In the genomic region with DNA sequence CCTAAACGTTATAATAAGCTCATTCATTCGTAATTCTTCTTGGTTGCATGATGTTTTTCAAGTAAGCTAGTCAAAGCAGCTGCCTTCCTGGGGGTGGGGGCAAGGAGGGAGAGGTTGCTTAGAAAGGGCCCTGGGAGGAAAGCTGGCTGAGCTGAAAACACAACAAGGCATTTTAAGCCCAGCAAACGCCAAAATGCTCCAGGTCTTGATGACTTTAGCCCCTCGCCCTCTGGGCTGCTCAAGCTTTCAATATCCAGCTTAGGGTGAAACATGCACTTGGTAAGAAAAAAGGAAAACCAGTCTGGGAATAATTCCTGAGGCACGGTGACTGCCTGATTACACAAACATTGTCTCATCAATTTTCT, we compare ENCODE assay signal across 7 mouse cellular contexts. TPM values are rescaled to one million over a fixed set of nuclear protein-coding genes. Genes with fewer than 3 reads are reported as not detected.
DNase-seq lines count a peak whose midpoint lies in the region; ATAC-seq and TF ChIP-seq lines count a peak whose summit lies in the region.

No protein-coding gene starts in this region.

- H3K27me3 ChIP-seq in forebrain, embryonic 11.5 days (ENCODE audit: control insufficient read depth, insufficient read depth, low read length) = peaks cover 3% of the 10 kb centered on the region; the same call in 1 of the 2 replicates
- H3K27me3 ChIP-seq in intestine, postnatal 0 days (replicated peaks; ENCODE audit: control insufficient read depth, insufficient read depth, low read length) = peaks cover 17% of the 10 kb centered on the region; the same call in 1 of the 2 replicates
- 0 out of 2 replicates have a peak, but pooled peaks cover 5% of the 10 kb centered on the region for H3K27me3 ChIP-seq in neural tube, embryonic 13.5 days

- peak overlapping the region; percentile 49 for H3K9ac ChIP-seq in forebrain, embryonic 11.5 days (ENCODE audit: low read length)
- H3K9ac ChIP-seq in intestine, postnatal 0 days (ENCODE audit: low read depth, low read length) = no peak overlapping the region
- peak overlapping the region; percentile 76 for H3K9ac ChIP-seq in neural tube, embryonic 13.5 days

- no peak for TF ChIP-seq CTCF in intestine, postnatal 0 days (IDR thresholded peaks at IDR 0.05; ENCODE audit: low read depth)

- H3K27ac ChIP-seq in forebrain, embryonic 11.5 days (ENCODE audit: low read depth, low read length) = no peak overlapping the region
- no peak overlapping the region for H3K27ac ChIP-seq in intestine, postnatal 0 days (ENCODE audit: low read depth, low read length)
- peak overlapping the region; percentile 87 for H3K27ac ChIP-seq in neural tube, embryonic 13.5 days (replicated peaks)

- no peaks in the 10 kb centered on the region; the same call in 1 of the 2 replicates for H3K4me1 ChIP-seq in forebrain, embryonic 11.5 days (replicated peaks; ENCODE audit: control insufficient read depth, insufficient read depth, low read length)
- no peaks in the 10 kb centered on the region for H3K4me1 ChIP-seq in intestine, postnatal 0 days (replicated peaks; ENCODE audit: control insufficient read depth, insufficient read depth, low read length)
- H3K4me1 ChIP-seq in neural tube, embryonic 13.5 days (replicated peaks) = peaks cover 18% of the 10 kb centered on the region

- peak; percentile 25 for DNase-seq in left cerebral cortex, postnatal 4 days
- no peak for DNase-seq in left cerebral cortex, adult 9 months (ENCODE audit: low spot score in 2 of 2)
- no peak for DNase-seq in forebrain, embryonic 11.5 days (ENCODE audit: low spot score)
- no peak for DNase-seq in natural killer cell, adult 2 months (ENCODE audit: low spot score in 2 of 2)
- no peak for DNase-seq in thymus, postnatal 25 days

- WGBS in forebrain, embryonic 11.5 days = 25% methylated on average over 5 of the region's 5 CpGs
- WGBS in intestine, postnatal 0 days = 39% methylated on average over 5 of the region's 5 CpGs
- WGBS in neural tube, embryonic 13.5 days = 11% methylated on average over 5 of the region's 5 CpGs

- ATAC-seq in forebrain, embryonic 11.5 days (replicated peaks; ENCODE audit: low FRiP score) = no peak; the same call in none of the 2 replicates
- no peak for ATAC-seq in intestine, postnatal 0 days
- peak; percentile 33 for ATAC-seq in neural tube, embryonic 13.5 days (ENCODE audit: low read depth)

- peak overlapping the region; percentile 97 for H3K4me2 ChIP-seq in forebrain, embryonic 11.5 days (ENCODE audit: low read depth, low read length, severe bottlenecking)
- H3K4me2 ChIP-seq in intestine, postnatal 0 days (replicated peaks; ENCODE audit: low read depth) = peak overlapping the region; percentile 97
- H3K4me2 ChIP-seq in neural tube, embryonic 13.5 days = peak overlapping the region; percentile 78

- H3K9me3 ChIP-seq in forebrain, embryonic 11.5 days (ENCODE audit: control insufficient read depth, low read length) = no peaks in the 10 kb centered on the region
- no peaks in the 10 kb centered on the region for H3K9me3 ChIP-seq in intestine, postnatal 0 days (ENCODE audit: control insufficient read depth)
- H3K9me3 ChIP-seq in neural tube, embryonic 13.5 days = no peaks in the 10 kb centered on the region; the same call in 1 of the 2 replicates

- H3K36me3 ChIP-seq in forebrain, embryonic 11.5 days (ENCODE audit: control insufficient read depth, insufficient read depth, low read length) = no peaks in the 10 kb centered on the region
- no peaks in the 10 kb centered on the region for H3K36me3 ChIP-seq in intestine, postnatal 0 days (ENCODE audit: control insufficient read depth, insufficient read depth)
- H3K36me3 ChIP-seq in neural tube, embryonic 13.5 days = no peaks in the 10 kb centered on the region

- intact Hi-C loops in left cerebral cortex, postnatal 4 days (cut with DNase I) = loop anchor here (10.0 kb wide), 1 partner anchor 149 kb away; no protein-coding TSS in a partner anchor

- H3K4me3 ChIP-seq in forebrain, embryonic 11.5 days (ENCODE audit: low read depth, low read length) = peak overlapping the region; percentile 56
- H3K4me3 ChIP-seq in intestine, postnatal 0 days (ENCODE audit: low read depth, low read length) = peak overlapping the region; percentile 58
- H3K4me3 ChIP-seq in neural tube, embryonic 13.5 days = peak overlapping the region; percentile 69

RNA-seq across cellular contexts. Expression of a gene that starts 0.2 kb away (rescaled TPM):
- 10 to 100 TPM; 91.1 to 92.6 TPM for total RNA-seq in left cerebral cortex, postnatal 4 days (2021)
- polyA plus RNA-seq in forebrain, embryonic 11.5 days (2014; fragmentation: Nextera tagmentation; extraction: Ambion mirVana) = 2.0 and 2.4 TPM in 2 replicates
- 1.4 and 2.3 TPM in 2 replicates for polyA plus RNA-seq in intestine, postnatal 0 days (2015; fragmentation: Nextera tagmentation; extraction: Ambion mirVana)
- polyA plus RNA-seq in neural tube, embryonic 13.5 days (2015; fragmentation: Nextera tagmentation; extraction: Ambion mirVana) = 42.2 and 47.1 TPM in 2 replicates

Comparison
In these comparisons a context has a peak if more than half of its experiments do, and no peak if none do; other contexts are left out.
1. RNA of a gene that starts 0.2 kb away (polyA plus RNA-seq): 42.2 to 47.1 TPM in neural tube, embryonic 13.5 days; 2.0 to 2.4 TPM in forebrain, embryonic 11.5 days and 1.4 to 2.3 TPM in intestine, postnatal 0 days; every median in the first group is over 10 times any median in the second.
2. Peak in every context shown above with its lines, with median percentiles within 50 percentile points of each other: H3K4me2 ChIP-seq and H3K4me3 ChIP-seq.